Mouse (Mus musculus) stomach, postnatal 0 days (tissue): ENCODE measurements around the gene Igfbp5.

Experiments used
- CTCF ChIP-seq: IDR thresholded peaks from 2 replicates; pipeline ENCODE4 v1.5.1; 2016; ENCODE audit warnings: antibody characterized with exemption, low read depth, mild to moderate bottlenecking, moderate library complexity
- EP300 ChIP-seq: optimal IDR thresholded peaks from 2 replicates; pipeline ENCODE3; 2016; ENCODE audit warnings: antibody characterized with exemption

DNA sequence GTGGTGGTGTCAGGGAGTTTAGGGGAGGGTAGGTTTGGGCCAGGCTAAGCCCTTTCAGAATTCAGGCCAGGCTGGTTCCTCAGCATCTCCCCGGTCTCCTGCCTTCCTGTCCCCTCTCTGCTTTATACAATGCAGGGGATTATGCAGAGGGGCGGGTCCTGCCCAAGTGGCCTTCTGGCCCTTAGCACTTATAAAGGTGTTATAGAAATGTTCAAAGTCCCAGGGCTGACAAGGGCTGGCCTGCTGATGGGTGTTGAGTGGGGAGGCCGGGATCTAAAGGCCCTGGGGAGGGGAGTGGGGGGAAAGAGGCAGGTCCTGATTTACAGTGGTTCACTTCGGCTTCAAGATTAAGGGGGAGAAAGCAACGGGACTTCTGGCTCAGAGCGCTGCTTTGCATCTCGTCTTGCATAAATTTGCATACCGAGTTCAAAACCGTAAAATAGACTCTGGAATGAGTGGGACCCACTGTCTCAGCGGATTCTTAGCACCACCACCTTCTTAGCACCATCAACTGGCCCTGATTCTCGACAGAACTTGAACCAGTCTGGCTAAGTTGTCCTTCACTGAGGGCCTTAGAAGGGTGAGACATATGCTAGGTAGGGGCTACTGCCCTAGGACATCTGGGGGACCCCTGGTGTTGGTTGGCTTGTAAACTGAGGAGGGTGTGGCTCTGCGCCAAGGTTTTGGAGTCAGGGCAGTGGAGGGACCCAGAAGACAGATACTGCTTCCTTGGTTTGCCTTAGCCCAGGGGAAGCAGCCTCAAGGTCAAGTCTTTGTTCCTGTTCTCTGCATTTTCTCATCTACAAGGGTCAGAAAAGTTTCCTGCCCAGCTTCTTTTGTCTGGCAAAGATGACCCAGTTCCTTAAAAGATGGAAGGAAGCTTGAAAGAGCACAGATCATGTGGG, 47.0 kb downstream of the Igfbp5 start:
- TF ChIP-seq CTCF (no peak), EP300 (no peak)
